Mouse (Mus musculus) ES-Bruce4 (cell line): Measurements from ENCODE around the gene Gse1.

Experiments used
- CTCF ChIP-seq: IDR thresholded peaks from one replicate; pipeline ENCODE4 v1.8.1; 2011; ENCODE audit warnings: low read depth, low read length
- EP300 ChIP-seq: IDR thresholded peaks from 2 replicates; pipeline ENCODE4 v1.6.1; 2011; ENCODE audit warnings: low read depth, low read length; ENCODE audit not compliant: insufficient read depth
- POLR2A ChIP-seq: IDR thresholded peaks from one replicate; pipeline ENCODE4 v1.8.1; 2011; ENCODE audit warnings: low read length; ENCODE audit not compliant: insufficient read depth

DNA sequence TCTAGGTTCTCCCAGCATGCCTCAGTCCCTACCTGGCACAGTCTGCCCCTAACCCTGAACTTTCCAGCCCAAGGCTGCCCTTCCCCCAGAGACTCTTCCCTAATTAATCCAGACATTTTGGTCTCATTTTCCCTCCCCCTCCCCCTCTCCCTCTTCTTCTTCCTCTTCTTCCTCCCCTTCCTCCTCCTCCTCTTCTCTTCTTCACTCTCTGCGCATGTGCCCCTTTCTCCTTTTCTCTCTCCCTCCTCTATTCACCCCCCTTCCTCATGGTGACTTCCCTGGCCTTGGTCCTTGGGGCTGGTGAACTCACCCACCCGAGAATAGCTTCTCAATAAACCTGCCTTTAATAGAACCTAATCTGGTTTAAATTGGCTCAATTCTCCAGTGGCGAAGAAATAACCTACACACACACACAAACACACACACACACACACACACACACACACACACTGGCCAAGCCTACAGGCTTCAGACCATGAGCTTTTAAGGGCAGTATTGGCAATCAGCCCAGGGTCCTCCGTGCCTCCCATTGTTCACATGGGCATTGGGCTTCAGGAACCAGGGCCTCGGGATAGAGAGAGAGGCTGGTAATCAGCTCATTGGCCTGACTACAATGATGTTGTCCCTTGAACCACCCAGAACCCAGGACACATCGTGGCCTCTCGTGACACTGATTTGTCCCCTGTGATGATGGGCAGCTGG lies 114.7 kb downstream of the Gse1 start:
- TF ChIP-seq EP300 (no peak), CTCF (no peak), POLR2A (no peak)
